In genomic region chr16:13130412-13130811, GRCm38 (mm10) we compare ENCODE assay signal across 9 mouse cellular contexts. TPM values are rescaled to one million over a fixed set of nuclear protein-coding genes. Genes with fewer than 3 reads are reported as not detected.
DNase-seq lines count a peak whose midpoint lies in the region; ATAC-seq and TF ChIP-seq lines count a peak whose summit lies in the region.
"Had no signal": no experiment of that assay in that cellular context is flagged by ENCODE, and none has a peak within 500 bp of the region (broad histone marks: within the 10 kb centered on the region; RNA-seq: fewer than 3 reads in every experiment).

No protein-coding gene starts in this region.

- H3K4me2 ChIP-seq in forebrain, embryonic 11.5 days (ENCODE audit: low read depth, low read length, severe bottlenecking), result no peak overlapping the region
- no peak overlapping the region for H3K4me2 ChIP-seq in forebrain, embryonic 13.5 days
- no peak overlapping the region for H3K4me2 ChIP-seq in midbrain, embryonic 13.5 days (replicated peaks)
- H3K4me2 ChIP-seq: hindbrain, embryonic 15.5 days had no signal

- H3K4me3 ChIP-seq in forebrain, embryonic 11.5 days (ENCODE audit: low read depth, low read length), result no peak overlapping the region
- H3K4me3 ChIP-seq in forebrain, embryonic 13.5 days, result no peak overlapping the region
- H3K4me3 ChIP-seq in midbrain, embryonic 10.5 days, result no peak overlapping the region
- no peak overlapping the region for H3K4me3 ChIP-seq in midbrain, embryonic 13.5 days (replicated peaks)
- H3K4me3 ChIP-seq in lung, adult 2 months (replicated peaks; ENCODE audit: extremely low read depth, low read depth, low read length), result no peak overlapping the region
- H3K4me3 ChIP-seq: hindbrain, embryonic 15.5 days had no signal

- no peaks in the 10 kb centered on the region for H3K9me3 ChIP-seq in forebrain, embryonic 11.5 days (ENCODE audit: control insufficient read depth, low read length)
- H3K9me3 ChIP-seq in forebrain, embryonic 13.5 days (replicated peaks), result no peaks in the 10 kb centered on the region
- H3K9me3 ChIP-seq in midbrain, embryonic 10.5 days (replicated peaks), result no peaks in the 10 kb centered on the region
- no peaks in the 10 kb centered on the region for H3K9me3 ChIP-seq in midbrain, embryonic 13.5 days
- H3K9me3 ChIP-seq: hindbrain, embryonic 15.5 days had no signal

- DNase-seq in forebrain, embryonic 11.5 days (ENCODE audit: low spot score), result peak; percentile 81
- DNase-seq in midbrain, embryonic 10.5 days (ENCODE audit: low spot score), result peak; percentile 62
- DNase-seq in adrenal gland, postnatal 25 days, result peak; percentile 28
- peak; percentile 38 for DNase-seq in lung, adult 2 months
- DNase-seq in thymus, postnatal 0 days (ENCODE audit: low spot score), result peak; percentile 25
- DNase-seq in yolk sac, embryonic 10.5 days (ENCODE audit: low spot score), result no peak

- no peak for TF ChIP-seq POLR2A in lung, adult 2 months (IDR thresholded peaks at IDR 0.05; ENCODE audit: borderline replicate concordance, extremely low read depth, low read depth, low read length)

- H3K36me3 ChIP-seq in forebrain, embryonic 11.5 days (ENCODE audit: control insufficient read depth, insufficient read depth, low read length), result peaks cover 2% of the 10 kb centered on the region; the same call in 1 of the 2 replicates
- H3K36me3 ChIP-seq in forebrain, embryonic 13.5 days (ENCODE audit: poor library complexity, severe bottlenecking), result peaks cover 75% of the 10 kb centered on the region
- H3K36me3 ChIP-seq in midbrain, embryonic 10.5 days, result peaks cover 78% of the 10 kb centered on the region
- peaks cover 71% of the 10 kb centered on the region for H3K36me3 ChIP-seq in midbrain, embryonic 13.5 days

- H3K27ac ChIP-seq in forebrain, embryonic 11.5 days (ENCODE audit: low read depth, low read length), result no peak overlapping the region
- no peak overlapping the region for H3K27ac ChIP-seq in forebrain, embryonic 13.5 days
- no peak overlapping the region for H3K27ac ChIP-seq in midbrain, embryonic 10.5 days (replicated peaks)
- no peak overlapping the region for H3K27ac ChIP-seq in midbrain, embryonic 13.5 days
- H3K27ac ChIP-seq: hindbrain, embryonic 15.5 days had no signal

- TF ChIP-seq CTCF in lung, adult 2 months (IDR thresholded peaks at IDR 0.05; ENCODE audit: insufficient read depth, low read length), result peak; percentile 81

- no peaks in the 10 kb centered on the region for H3K27me3 ChIP-seq in forebrain, embryonic 11.5 days (ENCODE audit: control insufficient read depth, insufficient read depth, low read length)
- no peaks in the 10 kb centered on the region for H3K27me3 ChIP-seq in forebrain, embryonic 13.5 days
- no peaks in the 10 kb centered on the region for H3K27me3 ChIP-seq in midbrain, embryonic 10.5 days (ENCODE audit: low read depth, poor library complexity, severe bottlenecking)
- H3K27me3 ChIP-seq in midbrain, embryonic 13.5 days, result no peaks in the 10 kb centered on the region
- H3K27me3 ChIP-seq: hindbrain, embryonic 15.5 days had no signal

- H3K4me1 ChIP-seq in forebrain, embryonic 11.5 days (replicated peaks; ENCODE audit: control insufficient read depth, insufficient read depth, low read length), result no peaks in the 10 kb centered on the region
- H3K4me1 ChIP-seq in forebrain, embryonic 13.5 days, result no peaks in the 10 kb centered on the region
- H3K4me1 ChIP-seq in midbrain, embryonic 10.5 days, result no peaks in the 10 kb centered on the region
- no peaks in the 10 kb centered on the region for H3K4me1 ChIP-seq in midbrain, embryonic 13.5 days (replicated peaks)
- no peaks in the 10 kb centered on the region for H3K4me1 ChIP-seq in lung, adult 2 months (ENCODE audit: control insufficient read depth, insufficient read depth, low read length)
- H3K4me1 ChIP-seq: hindbrain, embryonic 15.5 days had no signal

- ATAC-seq in forebrain, embryonic 11.5 days (replicated peaks; ENCODE audit: low FRiP score), result no peak
- ATAC-seq in forebrain, embryonic 13.5 days, result no peak
- ATAC-seq in midbrain, embryonic 13.5 days, result no peak

- no peak overlapping the region for H3K9ac ChIP-seq in forebrain, embryonic 11.5 days (ENCODE audit: low read length)
- H3K9ac ChIP-seq in forebrain, embryonic 13.5 days, result no peak overlapping the region
- no peak overlapping the region for H3K9ac ChIP-seq in midbrain, embryonic 13.5 days (replicated peaks)
- H3K9ac ChIP-seq: hindbrain, embryonic 15.5 days had no signal

- 40% methylated on average over 14 of the region's 14 CpGs for WGBS in forebrain, embryonic 11.5 days
- 42% methylated on average over 14 of the region's 14 CpGs for WGBS in forebrain, embryonic 13.5 days
- WGBS in midbrain, embryonic 10.5 days, result 43% methylated on average over 14 of the region's 14 CpGs
- 46% methylated on average over 14 of the region's 14 CpGs for WGBS in midbrain, embryonic 13.5 days
- 61% methylated on average over 14 of the region's 14 CpGs for WGBS in lung, adult 2 months

RNA-seq across cellular contexts. Expression of gene Ercc4, which starts 20.9 kb away (rescaled TPM):
- 16.0 and 18.0 TPM in 2 replicates for polyA plus RNA-seq in forebrain, embryonic 11.5 days (2014; fragmentation: Nextera tagmentation; extraction: Ambion mirVana)
- 12.1 and 13.9 TPM in 2 replicates for polyA plus RNA-seq in forebrain, embryonic 13.5 days (2015; fragmentation: Nextera tagmentation; extraction: Ambion mirVana)
- polyA plus RNA-seq in midbrain, embryonic 10.5 days (2016; fragmentation: Nextera tagmentation; extraction: Ambion mirVana), result 13.9 and 15.6 TPM in 2 replicates
- polyA plus RNA-seq in midbrain, embryonic 13.5 days (2015; fragmentation: Nextera tagmentation; extraction: Ambion mirVana), result 14.8 and 16.4 TPM in 2 replicates
- total RNA-seq in adrenal gland, postnatal 25 days (2021), result 18.9 and 23.0 TPM in 2 replicates
- 13.3 and 13.8 TPM in 2 replicates for polyA plus RNA-seq in lung, adult 2 months (2012; rRNA removed)
- polyA plus RNA-seq in thymus, postnatal 0 days (2015; fragmentation: Nextera tagmentation; extraction: Ambion mirVana), result 10.9 and 15.0 TPM in 2 replicates
